Mouse (Mus musculus) macrophage (primary cell): ENCODE results near the gene Shd. TPM values are rescaled to one million over a fixed set of nuclear protein-coding genes. Genes with fewer than 3 reads are reported as not detected.
A peak's percentile ranks its signal among the peaks of the same experiment; 100 is the strongest.

ENCODE experiments used
- H3K27ac ChIP-seq: fragments of 350-480 bp; formaldehyde crosslinking; 2 replicates; pipeline ENCODE4 v1.9.0; 2021
- H3K36me3 ChIP-seq: fragments of 350-480 bp; formaldehyde crosslinking; 2 replicates; pipeline ENCODE4 v1.9.0; 2021; ENCODE audit errors: inconsistent target
- H3K4me3 ChIP-seq: fragments of 350-480 bp; formaldehyde crosslinking; 2 replicates; pipeline ENCODE4 v1.9.0; 2021; ENCODE audit errors: inconsistent target
- H3K79me2 ChIP-seq: fragments of 350-480 bp; formaldehyde crosslinking; 2 replicates; pipeline ENCODE4 v1.9.0; 2021; ENCODE audit errors: inconsistent target
- WGBS: methylation state at CpG from one replicate; pipeline ENCODE4 v1.1.7; 2026; ENCODE audit warnings: inconsistent platforms; ENCODE audit not compliant: missing documents; 5-methylcytosine and 5-hydroxymethylcytosine counted together
- polyA plus RNA-seq: library from polyadenylated mRNA; stranded (reverse); fragments of 250-400 nt; gene quantifications from 3 replicates; pipeline ENCODE4 v1.2.4, GENCODE M21; 2018; ENCODE audit warnings: inconsistent platforms

Gene Shd
- polyA plus RNA-seq, 1 experiment from 2014 or later, result not detected

- peaks cover 14% of the 10 kb centered on the region; the same call in 1 of the 2 replicates for H3K79me2 ChIP-seq
- H3K4me3 ChIP-seq, result peak overlapping the region; percentile 54
- H3K27ac ChIP-seq, result peak overlapping the region; percentile 75
- under 1% methylated on average over 21 of the region's 21 CpGs for WGBS
- H3K36me3 ChIP-seq, result peaks cover 7% of the 10 kb centered on the region; the same call in 1 of the 2 replicates
Measured at GRCm38 (mm10) chr17:56008356-56009087, 38.3 kb downstream of the Shd start.

GRCm38 (mm10) chr17:56009088-56009961 is 39.1 kb downstream of the Shd start:
- H3K4me3 ChIP-seq, result peak overlapping the region; percentile 54
- under 1% methylated on average over 57 of the region's 62 CpGs for WGBS
- peaks cover 14% of the 10 kb centered on the region; the same call in 1 of the 2 replicates for H3K79me2 ChIP-seq
- peak overlapping the region; percentile 75 for H3K27ac ChIP-seq
- peaks cover 7% of the 10 kb centered on the region; the same call in 1 of the 2 replicates for H3K36me3 ChIP-seq

DNA sequence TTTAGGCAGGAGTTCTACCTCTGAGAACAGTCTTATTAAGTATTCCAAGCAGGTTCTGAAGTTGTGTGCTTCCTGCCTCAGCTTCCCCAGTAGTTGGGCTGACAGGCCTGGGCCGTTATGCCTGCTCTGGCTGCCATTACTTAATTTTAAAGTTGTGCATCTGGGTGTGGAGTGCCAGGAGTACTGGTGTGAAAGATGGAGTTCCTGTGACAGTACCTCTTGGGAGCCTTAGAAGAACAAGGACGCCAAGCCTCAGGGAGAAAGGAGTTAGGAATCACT is 39.6 kb downstream of the Shd start:
- WGBS, result 48% methylated on average over 2 of the region's 2 CpGs
- Histone ChIP-seq H3K79me2 (peaks cover 14% of the 10 kb centered on the region; the same call in 1 of the 2 replicates), H3K36me3 (peaks cover 10% of the 10 kb centered on the region; the same call in 1 of the 2 replicates), H3K27ac (peak overlapping the region; percentile 48), H3K4me3 (peak overlapping the region; percentile 54)

GRCm38 (mm10) chr17:56010255-56010654 is 40.0 kb downstream of the Shd start:
- Histone ChIP-seq H3K27ac (peak overlapping the region; percentile 48; the same call in 1 of the 2 replicates), H3K4me3 (peak overlapping the region; percentile 54), H3K79me2 (peaks cover 14% of the 10 kb centered on the region; the same call in 1 of the 2 replicates), H3K36me3 (peaks cover 13% of the 10 kb centered on the region)
- WGBS, result 68% methylated on average over 13 of the region's 14 CpGs

GRCm38 (mm10) chr17:56010681-56011080 is 40.4 kb downstream of the Shd start:
- WGBS, result 13% methylated on average over 9 of the region's 9 CpGs
- H3K4me3 ChIP-seq, result peak overlapping the region; percentile 54; the same call in 1 of the 2 replicates
- H3K79me2 ChIP-seq, result peaks cover 14% of the 10 kb centered on the region; the same call in 1 of the 2 replicates
- no peak overlapping the region for H3K27ac ChIP-seq
- H3K36me3 ChIP-seq, result peaks cover 17% of the 10 kb centered on the region

GRCm38 (mm10) chr17:56011441-56011840 is 41.2 kb downstream of the Shd start:
- peaks cover 14% of the 10 kb centered on the region; the same call in 1 of the 2 replicates for H3K79me2 ChIP-seq
- 95% methylated on average over 7 of the region's 7 CpGs for WGBS
- H3K36me3 ChIP-seq, result peaks cover 25% of the 10 kb centered on the region
- no peak overlapping the region for H3K4me3 ChIP-seq
- no peak overlapping the region for H3K27ac ChIP-seq

DNA sequence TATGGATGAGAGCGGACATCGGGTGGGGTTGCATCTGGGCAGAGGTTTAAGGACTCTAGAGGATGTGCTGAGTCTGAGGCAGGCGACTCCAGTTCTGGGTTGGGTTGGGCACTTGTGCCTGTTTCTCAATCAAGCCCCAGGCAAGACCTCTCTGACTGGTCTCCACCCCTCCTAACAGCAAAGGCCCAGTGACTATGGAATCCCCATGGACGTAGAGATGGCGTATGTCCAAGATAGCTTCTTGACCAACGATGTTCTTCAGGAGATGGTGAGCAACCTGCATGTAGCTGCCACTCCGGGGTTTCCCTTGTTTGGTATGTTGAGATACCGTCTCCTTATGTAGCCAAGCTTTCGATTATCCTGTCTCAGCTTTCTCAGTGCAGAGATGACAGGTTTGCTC is 45.0 kb downstream of the Shd start:
- H3K4me3 ChIP-seq, result no peak overlapping the region
- peaks cover 42% of the 10 kb centered on the region for H3K79me2 ChIP-seq
- 96% methylated on average over 8 of the region's 9 CpGs for WGBS
- no peak overlapping the region for H3K27ac ChIP-seq
- H3K36me3 ChIP-seq, result peaks cover 63% of the 10 kb centered on the region

- Histone ChIP-seq H3K4me3 (no peak overlapping the region), H3K27ac (no peak overlapping the region), H3K79me2 (peaks cover 45% of the 10 kb centered on the region), H3K36me3 (peaks cover 65% of the 10 kb centered on the region)
- WGBS, result 92% methylated on average over 8 of the region's 8 CpGs
Measured at GRCm38 (mm10) chr17:56016382-56016781, 46.1 kb downstream of the Shd start.

DNA sequence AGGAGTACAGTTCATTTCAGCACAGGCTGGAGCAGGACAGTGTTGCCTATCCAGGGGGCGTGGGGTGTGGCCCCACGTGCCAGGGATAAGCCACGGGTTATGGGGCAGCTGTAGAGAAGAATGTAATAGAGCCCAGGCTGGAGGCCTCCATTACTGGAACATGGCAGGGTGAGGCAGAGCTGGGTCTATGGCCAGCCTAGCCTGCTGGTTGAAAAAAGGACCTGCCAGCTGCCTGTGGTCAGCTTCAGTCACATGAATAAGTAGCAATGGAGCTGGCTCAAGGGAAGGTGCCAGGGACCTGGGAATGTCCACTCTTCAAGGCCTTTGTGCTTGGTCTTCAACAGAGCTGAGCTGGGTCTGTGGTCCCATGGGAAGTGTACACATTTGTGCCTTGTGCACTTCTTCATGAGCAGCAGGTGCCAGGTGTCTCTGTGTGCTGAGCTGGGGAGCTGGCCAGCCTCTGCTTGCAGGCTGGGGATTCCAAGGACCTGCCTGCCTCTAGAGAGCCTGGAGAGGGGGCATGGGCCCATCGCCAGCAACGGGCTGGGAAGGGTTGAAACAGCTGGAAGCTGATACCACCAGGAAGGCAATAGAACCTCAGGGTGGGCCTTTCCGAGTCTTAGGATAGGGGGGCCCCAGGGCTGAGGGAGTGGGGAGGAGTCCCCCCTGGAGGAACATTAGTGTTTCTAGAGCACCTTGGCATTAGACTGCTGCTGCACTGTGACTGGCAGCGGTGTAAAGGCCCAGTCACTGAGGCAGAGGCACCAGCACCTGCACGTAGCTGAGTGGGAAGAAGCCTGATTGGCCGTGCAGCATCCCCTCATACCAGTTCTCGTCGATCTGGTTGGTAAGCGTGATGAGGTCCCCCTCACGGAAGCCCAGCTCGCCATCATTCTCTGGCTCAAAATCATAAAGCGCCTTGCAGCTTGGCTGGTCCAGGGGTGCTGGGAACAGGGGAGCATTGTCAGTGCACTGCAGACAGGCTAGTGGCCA is 46.8 kb downstream of the Shd start:
- 93% methylated on average over 11 of the region's 15 CpGs for WGBS
- H3K36me3 ChIP-seq, result peaks cover 59% of the 10 kb centered on the region
- no peak overlapping the region for H3K27ac ChIP-seq

GRCm38 (mm10) chr17:56017848-56018247 is 47.6 kb downstream of the Shd start:
- H3K36me3 ChIP-seq, result peaks cover 59% of the 10 kb centered on the region
- WGBS, result 91% methylated on average over 7 of the region's 7 CpGs
- H3K79me2 ChIP-seq, result peaks cover 60% of the 10 kb centered on the region
- no peak overlapping the region for H3K4me3 ChIP-seq
- no peak overlapping the region for H3K27ac ChIP-seq

More for the DNA sequence above, 46.8 kb downstream of the Shd start:
- peaks cover 52% of the 10 kb centered on the region for H3K79me2 ChIP-seq
- H3K4me3 ChIP-seq, result no peak overlapping the region

DNA sequence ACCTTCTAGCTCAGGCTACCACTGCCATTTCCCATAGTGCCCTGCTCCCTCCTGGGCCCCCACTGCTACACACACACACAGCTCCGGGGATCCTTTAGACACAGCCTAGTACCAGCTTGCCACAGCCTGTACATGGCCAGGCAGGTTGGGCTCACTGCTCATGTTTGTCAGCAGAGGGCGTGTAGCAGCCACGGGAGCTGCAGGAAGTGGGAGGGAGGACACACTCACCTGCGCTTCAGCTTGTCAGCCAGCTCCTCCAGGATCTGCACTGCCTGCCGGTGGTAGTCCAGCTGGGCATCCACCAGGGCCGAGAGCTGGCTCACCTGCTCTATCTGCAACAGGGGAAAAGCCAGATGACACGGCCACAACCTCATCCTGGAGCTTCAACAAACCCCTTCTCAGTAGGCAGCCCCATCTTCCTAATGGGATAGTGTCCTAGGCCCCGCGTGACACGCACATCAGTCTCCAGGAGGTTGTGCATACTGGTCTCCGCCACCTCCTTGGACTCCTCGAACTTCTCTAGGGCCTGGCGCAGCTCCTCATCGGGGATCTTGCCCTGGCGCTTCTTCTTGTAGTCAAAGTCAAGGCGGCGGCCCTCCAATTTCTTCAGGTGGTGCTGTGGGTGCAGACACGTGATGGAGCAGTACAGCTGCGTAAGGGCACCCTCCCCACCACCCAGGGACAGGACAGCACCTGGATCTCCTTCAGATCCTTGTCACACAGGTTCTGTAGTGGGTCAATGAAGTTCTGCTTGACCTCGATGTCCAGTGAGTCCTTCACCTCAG is 48.3 kb downstream of the Shd start:
- no peak overlapping the region for H3K27ac ChIP-seq
- no peak overlapping the region for H3K4me3 ChIP-seq
- 82% methylated on average over 17 of the region's 20 CpGs for WGBS
- peaks cover 59% of the 10 kb centered on the region for H3K36me3 ChIP-seq
- H3K79me2 ChIP-seq, result peaks cover 67% of the 10 kb centered on the region

GRCm38 (mm10) chr17:56020400-56021084 is 50.3 kb downstream of the Shd start:
- H3K79me2 ChIP-seq, result peaks cover 87% of the 10 kb centered on the region
- H3K36me3 ChIP-seq, result peaks cover 50% of the 10 kb centered on the region
- H3K4me3 ChIP-seq, result no peak overlapping the region
- H3K27ac ChIP-seq, result peak overlapping the region; percentile 98
- WGBS, result 85% methylated on average over 6 of the region's 6 CpGs
